Mouse (Mus musculus) MEL (cell line): ENCODE data around the gene Zdhhc6.

Experiments
- BHLHE40 ChIP-seq: IDR thresholded peaks from 2 replicates; pipeline ENCODE4 v1.6.1; 2012; ENCODE audit warnings: low read depth, mild to moderate bottlenecking, inconsistent platforms, low read length, improper control_type of control experiment, borderline replicate concordance
- CTCF ChIP-seq, 3 experiments: IDR thresholded peaks in 2 of 3; conservative IDR thresholded peaks in 1 of 3; 2 replicates each; pipeline ENCODE4 v1.5.1; 2011 to 2012; ENCODE audit warnings: low read length in 3 of 3, low read depth in 2 of 3, mild to moderate bottlenecking in 2 of 3, improper control_type of control experiment in 1 of 3, inconsistent platforms in 1 of 3, mixed read lengths in 1 of 3, moderate library complexity in 1 of 3; ENCODE audit not compliant: control insufficient read depth in 1 of 3, insufficient read depth in 1 of 3, poor library complexity in 1 of 3, severe bottlenecking in 1 of 3
- JUND ChIP-seq: IDR thresholded peaks from 2 replicates; pipeline ENCODE4 v1.6.1; 2011; ENCODE audit warnings: low read depth, mild to moderate bottlenecking, improper control_type of control experiment, low read length
- UBTF ChIP-seq: IDR thresholded peaks from 2 replicates; pipeline ENCODE4 v1.6.1; 2012; ENCODE audit warnings: low read depth, mild to moderate bottlenecking, inconsistent platforms, low read length, improper control_type of control experiment, moderate library complexity, borderline replicate concordance; ENCODE audit not compliant: insufficient read depth

DNA sequence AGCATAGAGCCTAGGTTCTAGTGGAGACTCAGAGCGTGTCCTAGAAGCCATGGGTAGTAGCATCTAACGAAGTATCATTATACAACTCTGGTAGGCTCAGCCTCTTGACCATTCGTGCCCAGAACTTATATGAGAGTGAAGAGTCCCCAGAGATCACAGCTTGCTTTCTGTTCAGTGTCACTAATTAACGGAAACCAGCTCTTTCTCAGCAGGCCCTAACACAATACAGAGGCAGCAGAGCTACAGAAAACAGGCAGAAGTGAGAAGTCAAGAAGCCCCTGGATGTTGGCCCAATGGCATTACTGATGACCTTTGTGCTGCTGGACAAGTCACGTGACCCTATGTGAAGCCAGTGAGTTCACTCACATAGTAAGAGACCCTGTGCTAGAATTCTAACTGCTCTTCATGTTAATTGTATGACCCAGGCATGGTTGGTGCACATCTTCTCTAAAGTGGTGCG lies 74.6 kb downstream of the Zdhhc6 start, which contains the start of gene Gucy2g:
- TF ChIP-seq BHLHE40 (no peak), CTCF (IDR thresholded peaks at IDR 0.05 in 2 of 3, conservative IDR thresholded peaks at IDR 0.05 in 1 of 3; ENCODE audit: control insufficient read depth in 1 of 3, insufficient read depth in 1 of 3, low read depth in 2 of 3, low read length in 3 of 3, poor library complexity in 1 of 3, severe bottlenecking in 1 of 3) (no peak), JUND (no peak), UBTF (no peak)
